Mouse (Mus musculus): ENCODE data around the gene Atg10.

GRCm38 (mm10) chr13:90980878-90981674, 242.7 kb downstream of the Atg10 start:
- no peak for TF ChIP-seq POLR2A (IDR thresholded peaks at IDR 0.05; ENCODE audit: control insufficient read depth in 1 of 2, insufficient read depth in 1 of 2, low read depth in 1 of 2, low read length in 2 of 2, poor library complexity in 1 of 2)
- peak; percentile 41 to 73 for TF ChIP-seq EP300 (IDR thresholded peaks at IDR 0.05; ENCODE audit: low read depth in 1 of 2, low read length in 2 of 2)
- no peak for TF ChIP-seq CTCF (IDR thresholded peaks at IDR 0.05 in 2 of 3, conservative IDR thresholded peaks at IDR 0.05 in 1 of 3; ENCODE audit: control insufficient read depth in 1 of 3, insufficient read depth in 1 of 3, low read depth in 2 of 3, low read length in 3 of 3, poor library complexity in 1 of 3, severe bottlenecking in 1 of 3)
- no peak for TF ChIP-seq ELF1 (IDR thresholded peaks at IDR 0.05; ENCODE audit: low read depth, low read length)

All from MEL (cell line).